Mouse (Mus musculus): ENCODE measurements at regions not wholly inside any gene's neighbourhood (a gene's known extent, or its start where the extent isn't known, plus 50 kb on each side); places are given as distances from the start of the nearest gene placed in this dataset.

GRCm38 (mm10) chr14:48942882-48943281 is 123.0 kb upstream of the Ap5m1 start:
- ATAC-seq (replicated peaks): no peak
- H3K27ac ChIP-seq (replicated peaks): no peak overlapping the region; the same call in 1 of the 2 replicates

GRCm38 (mm10) chr14:48930886-48931285 is 135.0 kb upstream of the Ap5m1 start:
- no peak overlapping the region for H3K4me2 ChIP-seq (replicated peaks)
- ATAC-seq (replicated peaks): no peak
- no peaks in the 10 kb centered on the region for H3K9me3 ChIP-seq
- 65% methylated on average over 9 of the region's 9 CpGs for WGBS
- no peaks in the 10 kb centered on the region for H3K27me3 ChIP-seq
- no peaks in the 10 kb centered on the region for H3K36me3 ChIP-seq
- no peak overlapping the region for H3K4me3 ChIP-seq
- no peak overlapping the region for H3K27ac ChIP-seq (replicated peaks)
- H3K4me1 ChIP-seq: no peaks in the 10 kb centered on the region; the same call in 1 of the 2 replicates
- no peak overlapping the region for H3K9ac ChIP-seq (replicated peaks)

More at GRCm38 (mm10) chr14:48942882-48943281, 123.0 kb upstream of the Ap5m1 start:
- no peak overlapping the region for H3K4me3 ChIP-seq
- peaks cover 10% of the 10 kb centered on the region; the same call in 1 of the 2 replicates for H3K4me1 ChIP-seq
- H3K4me2 ChIP-seq (replicated peaks): no peak overlapping the region
- no peak overlapping the region for H3K9ac ChIP-seq (replicated peaks)
- WGBS: 33% methylated on average over 10 of the region's 10 CpGs
- H3K9me3 ChIP-seq: no peaks in the 10 kb centered on the region
- H3K27me3 ChIP-seq: no peaks in the 10 kb centered on the region
- no peaks in the 10 kb centered on the region for H3K36me3 ChIP-seq

- H3K27me3 ChIP-seq: no peaks in the 10 kb centered on the region
- no peaks in the 10 kb centered on the region for H3K9me3 ChIP-seq
- WGBS: 90% methylated on average over 1 of the region's 1 CpGs
- H3K9ac ChIP-seq (replicated peaks): no peak overlapping the region
- H3K27ac ChIP-seq (replicated peaks): no peak overlapping the region
- H3K4me1 ChIP-seq: no peaks in the 10 kb centered on the region; the same call in 1 of the 2 replicates
- no peaks in the 10 kb centered on the region for H3K36me3 ChIP-seq
- H3K4me2 ChIP-seq (replicated peaks): no peak overlapping the region
- no peak overlapping the region for H3K4me3 ChIP-seq
- ATAC-seq (replicated peaks): no peak
Observed at GRCm38 (mm10) chr14:48925870-48926269, 140.0 kb upstream of the Ap5m1 start.

- Histone ChIP-seq H3K4me1 (peaks cover 29% of the 10 kb centered on the region), H3K36me3 (no peaks in the 10 kb centered on the region), H3K27ac (replicated peaks) (no peak overlapping the region), H3K27me3 (0 out of 2 replicates have a peak, but pooled peaks cover 4% of the 10 kb centered on the region), H3K9ac (replicated peaks) (no peak overlapping the region), H3K4me3 (no peak overlapping the region), H3K4me2 (replicated peaks) (no peak overlapping the region), H3K9me3 (no peaks in the 10 kb centered on the region)
- ATAC-seq (replicated peaks): no peak
- WGBS: 67% methylated on average over 13 of the region's 13 CpGs
Observed at GRCm38 (mm10) chr14:48909420-48909819, 156.5 kb upstream of the Ap5m1 start.

GRCm38 (mm10) chr14:48907991-48908698 is 157.8 kb upstream of the Ap5m1 start:
- 0 out of 2 replicates have a peak, but pooled peaks cover 4% of the 10 kb centered on the region for H3K27me3 ChIP-seq
- H3K4me1 ChIP-seq: peaks cover 37% of the 10 kb centered on the region
- H3K4me3 ChIP-seq: no peak overlapping the region
- WGBS: 30% methylated on average over 14 of the region's 14 CpGs
- no peaks in the 10 kb centered on the region for H3K9me3 ChIP-seq
- ATAC-seq (replicated peaks): peak; percentile 20
- no peak overlapping the region for H3K9ac ChIP-seq (replicated peaks)
- H3K27ac ChIP-seq (replicated peaks): no peak overlapping the region; the same call in 1 of the 2 replicates
- H3K36me3 ChIP-seq: no peaks in the 10 kb centered on the region
- 0 out of 2 replicates have a peak overlapping the region, but pooled peaks have one; percentile 5 for H3K4me2 ChIP-seq (replicated peaks)

- H3K4me3 ChIP-seq: no peak overlapping the region
- no peak overlapping the region for H3K9ac ChIP-seq (replicated peaks)
- 0 out of 2 replicates have a peak, but pooled peaks cover 4% of the 10 kb centered on the region for H3K27me3 ChIP-seq
- H3K4me1 ChIP-seq: peaks cover 37% of the 10 kb centered on the region
- peak; percentile 74 for ATAC-seq (replicated peaks)
- H3K4me2 ChIP-seq (replicated peaks): 0 out of 2 replicates have a peak overlapping the region, but pooled peaks have one; percentile 5
- no peaks in the 10 kb centered on the region for H3K9me3 ChIP-seq
- WGBS: 34% methylated on average over 6 of the region's 6 CpGs
- H3K36me3 ChIP-seq: no peaks in the 10 kb centered on the region
- peak overlapping the region; percentile 44 for H3K27ac ChIP-seq (replicated peaks)
Observed at GRCm38 (mm10) chr14:48907403-48907973, 158.4 kb upstream of the Ap5m1 start.

- Histone ChIP-seq H3K9me3 (no peaks in the 10 kb centered on the region), H3K9ac (replicated peaks) (no peak overlapping the region), H3K27me3 (0 out of 2 replicates have a peak, but pooled peaks cover 4% of the 10 kb centered on the region), H3K36me3 (no peaks in the 10 kb centered on the region), H3K4me1 (peaks cover 37% of the 10 kb centered on the region), H3K4me2 (replicated peaks) (no peak overlapping the region), H3K4me3 (no peak overlapping the region), H3K27ac (replicated peaks) (peak overlapping the region; percentile 44)
- 73% methylated on average over 1 of the region's 1 CpGs for WGBS
- no peak for ATAC-seq (replicated peaks)
Observed at GRCm38 (mm10) chr14:48906956-48907355, 158.9 kb upstream of the Ap5m1 start.

GRCm38 (mm10) chr14:48904576-48904975 is 161.3 kb upstream of the Ap5m1 start:
- ATAC-seq (replicated peaks): no peak
- no peaks in the 10 kb centered on the region for H3K27me3 ChIP-seq
- no peak overlapping the region for H3K4me2 ChIP-seq (replicated peaks)
- peaks cover 33% of the 10 kb centered on the region for H3K4me1 ChIP-seq
- no peak overlapping the region for H3K27ac ChIP-seq (replicated peaks)
- 62% methylated on average over 1 of the region's 1 CpGs for WGBS
- H3K4me3 ChIP-seq: no peak overlapping the region
- H3K9me3 ChIP-seq: no peaks in the 10 kb centered on the region
- no peak overlapping the region for H3K9ac ChIP-seq (replicated peaks)
- no peaks in the 10 kb centered on the region for H3K36me3 ChIP-seq

GRCm38 (mm10) chr14:48903526-48903925 is 162.4 kb upstream of the Ap5m1 start:
- WGBS: 12% methylated on average over 5 of the region's 5 CpGs
- peak; percentile 49 for ATAC-seq (replicated peaks)

GRCm38 (mm10) chr14:48900201-48900600 is 165.7 kb upstream of the Ap5m1 start:
- Histone ChIP-seq H3K9ac (replicated peaks) (no peak overlapping the region), H3K27me3 (no peaks in the 10 kb centered on the region), H3K4me2 (replicated peaks) (no peak overlapping the region), H3K9me3 (0 out of 2 replicates have a peak, but pooled peaks cover 6% of the 10 kb centered on the region), H3K4me3 (no peak overlapping the region), H3K4me1 (peaks cover 8% of the 10 kb centered on the region), H3K36me3 (no peaks in the 10 kb centered on the region), H3K27ac (replicated peaks) (no peak overlapping the region)
- ATAC-seq (replicated peaks): no peak
- WGBS: 78% methylated on average over 1 of the region's 1 CpGs

More at GRCm38 (mm10) chr14:48903526-48903925, 162.4 kb upstream of the Ap5m1 start:
- Histone ChIP-seq H3K4me3 (no peak overlapping the region), H3K9me3 (no peaks in the 10 kb centered on the region), H3K27ac (replicated peaks) (no peak overlapping the region), H3K4me1 (peaks cover 26% of the 10 kb centered on the region), H3K36me3 (no peaks in the 10 kb centered on the region), H3K9ac (replicated peaks) (no peak overlapping the region), H3K4me2 (replicated peaks) (no peak overlapping the region), H3K27me3 (no peaks in the 10 kb centered on the region)

- ATAC-seq (replicated peaks): no peak
- Histone ChIP-seq H3K4me2 (replicated peaks) (no peak overlapping the region), H3K27me3 (peaks cover 17% of the 10 kb centered on the region), H3K27ac (replicated peaks) (no peak overlapping the region), H3K9me3 (0 out of 2 replicates have a peak, but pooled peaks cover 6% of the 10 kb centered on the region), H3K4me1 (no peaks in the 10 kb centered on the region), H3K36me3 (no peaks in the 10 kb centered on the region), H3K4me3 (no peak overlapping the region), H3K9ac (replicated peaks) (no peak overlapping the region)
- WGBS: 97% methylated on average over 5 of the region's 5 CpGs
Observed at GRCm38 (mm10) chr14:48897140-48897539, 168.8 kb upstream of the Ap5m1 start.

- Histone ChIP-seq H3K27ac (replicated peaks) (no peak overlapping the region), H3K4me1 (no peaks in the 10 kb centered on the region; the same call in 1 of the 2 replicates), H3K36me3 (no peaks in the 10 kb centered on the region), H3K4me2 (replicated peaks) (no peak overlapping the region), H3K4me3 (no peak overlapping the region), H3K27me3 (peaks cover 20% of the 10 kb centered on the region), H3K9me3 (0 out of 2 replicates have a peak, but pooled peaks cover 6% of the 10 kb centered on the region), H3K9ac (replicated peaks) (no peak overlapping the region)
- WGBS: 94% methylated on average over 7 of the region's 7 CpGs
- ATAC-seq (replicated peaks): no peak
Observed at GRCm38 (mm10) chr14:48896235-48896634, 169.7 kb upstream of the Ap5m1 start.
